Mouse (Mus musculus): ENCODE data around the gene Rab5c.

DNA sequence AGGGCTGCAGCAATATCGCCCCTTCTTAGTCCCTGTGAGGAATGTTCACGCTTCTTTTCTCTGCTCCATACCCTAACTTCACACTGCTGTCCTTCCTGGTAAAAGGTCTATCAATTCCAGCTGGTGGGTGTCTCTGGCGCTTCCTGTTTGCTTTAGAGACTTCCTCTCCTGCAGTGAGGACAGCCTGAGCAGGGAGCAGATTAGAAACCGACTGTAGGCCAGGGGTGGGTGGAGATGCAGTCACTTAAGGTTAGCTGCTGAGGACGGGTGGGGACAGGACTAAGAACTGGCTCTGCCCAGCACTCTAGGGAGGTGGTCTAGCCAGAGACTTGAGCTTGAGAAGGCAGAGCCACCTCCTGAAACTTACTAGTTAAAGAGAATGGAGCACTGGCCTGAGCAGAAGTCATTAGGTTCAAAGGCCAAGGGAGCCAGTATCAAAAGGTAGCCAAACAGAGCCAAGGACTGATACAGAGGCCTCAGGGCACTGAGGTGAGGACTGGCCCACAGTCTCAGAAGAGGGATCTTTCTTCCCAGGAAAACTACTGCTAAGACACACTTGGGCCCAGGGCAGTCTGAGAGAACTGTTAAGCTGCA lies 13.0 kb downstream of the Rab5c start:
- TF ChIP-seq MAX (IDR thresholded peaks at IDR 0.05; ENCODE audit: low read length) (no peak), TCF12 (IDR thresholded peaks at IDR 0.05; ENCODE audit: low read depth, low read length) (no peak), CTCF (conservative IDR thresholded peaks at IDR 0.05 in 1 of 2, IDR thresholded peaks at IDR 0.05 in 1 of 2; ENCODE audit: low read depth in 2 of 2, low read length in 2 of 2) (no peak), POLR2AphosphoS2 (IDR thresholded peaks at IDR 0.05; ENCODE audit: low read depth, low read length) (no peak), MEF2A (IDR thresholded peaks at IDR 0.05; ENCODE audit: borderline replicate concordance, low read depth, low read length) (no peak), MXI1 (IDR thresholded peaks at IDR 0.05; ENCODE audit: low read depth, low read length) (no peak), POLR2A (IDR thresholded peaks at IDR 0.05; ENCODE audit: low read depth, low read length) (no peak), EP300 (IDR thresholded peaks at IDR 0.05; ENCODE audit: low read length) (no peak), E2F4 (IDR thresholded peaks at IDR 0.05; ENCODE audit: insufficient replicate concordance, low read depth, low read length) (no peak)
